Mouse (Mus musculus) heart, adult 9 months (tissue): Measurements from ENCODE around the gene Slc51a.
"Not testable (repeated sequence)": the region's sequence is repeated elsewhere in the genome, so short reads cannot be mapped to it uniquely, and the experiment has no call there.

Source experiments
- DNase-seq, 2 experiments: peaks; one replicate each; pipeline ENCODE4 v3.0.0; 2022; ENCODE audit warnings: low spot score in 2 of 2

Slc51a gene

GRCm38 (mm10) chr16:32472276-32473015, 15.2 kb downstream of the Slc51a start:
- DNase-seq, result no peak

GRCm38 (mm10) chr16:32469404-32470105, 18.1 kb downstream of the Slc51a start:
- no peak for DNase-seq

- DNase-seq, result no peak
These were observed 19.2 kb downstream of the Slc51a start for GRCm38 (mm10) chr16:32468488-32468887.

- DNase-seq, result no peak
These were observed 22.8 kb downstream of the Slc51a start for GRCm38 (mm10) chr16:32464908-32465307.

- peak in 1 of 2 experiments; percentile 7 for DNase-seq
These were observed 24.3 kb downstream of the Slc51a start for GRCm38 (mm10) chr16:32463426-32463825.

- DNase-seq, result no peak
These were observed 24.7 kb downstream of the Slc51a start for GRCm38 (mm10) chr16:32462950-32463349.

GRCm38 (mm10) chr16:32461713-32462112, 26.0 kb downstream of the Slc51a start:
- DNase-seq, result no peak

- DNase-seq, result no peak
These were observed 27.2 kb downstream of the Slc51a start for GRCm38 (mm10) chr16:32460518-32460917.

GRCm38 (mm10) chr16:32457589-32458386, 29.9 kb downstream of the Slc51a start:
- DNase-seq, result peak; percentile 62 to 79

GRCm38 (mm10) chr16:32456761-32457160, 30.9 kb downstream of the Slc51a start:
- DNase-seq, result no peak

GRCm38 (mm10) chr16:32456086-32456485, 31.6 kb downstream of the Slc51a start:
- no peak for DNase-seq

GRCm38 (mm10) chr16:32454646-32455045, 33.0 kb downstream of the Slc51a start:
- no peak for DNase-seq

GRCm38 (mm10) chr16:32453102-32453501, 34.6 kb downstream of the Slc51a start:
- DNase-seq, result no peak

- DNase-seq, result no peak
These were observed 37.5 kb downstream of the Slc51a start for GRCm38 (mm10) chr16:32450133-32450532.

- DNase-seq, result no peak
These were observed 38.0 kb downstream of the Slc51a start for GRCm38 (mm10) chr16:32449665-32450064.

GRCm38 (mm10) chr16:32446563-32447138, 41.0 kb downstream of the Slc51a start:
- no peak for DNase-seq

- DNase-seq, result no peak
These were observed 42.1 kb downstream of the Slc51a start for GRCm38 (mm10) chr16:32445558-32445957.

- DNase-seq, result not testable (repeated sequence)
These were observed 43.1 kb downstream of the Slc51a start for GRCm38 (mm10) chr16:32444615-32445014.

GRCm38 (mm10) chr16:32441432-32441831, 46.2 kb downstream of the Slc51a start:
- no peak for DNase-seq

- DNase-seq, result no peak
These were observed 50.4 kb downstream of the Slc51a start for GRCm38 (mm10) chr16:32437266-32437665.

GRCm38 (mm10) chr16:32436657-32437056, 51.0 kb downstream of the Slc51a start:
- no peak for DNase-seq

- DNase-seq, result no peak
These were observed 53.0 kb downstream of the Slc51a start for GRCm38 (mm10) chr16:32434691-32435090.
